Mouse (Mus musculus): Measurements from ENCODE around the gene Cox6a2. TPM values are rescaled to one million over a fixed set of nuclear protein-coding genes. Genes with fewer than 3 reads are reported as not detected.
A peak's percentile ranks its signal among the peaks of the same experiment; 100 is the strongest.
"Not testable (repeated sequence)": the region's sequence is repeated elsewhere in the genome, so short reads cannot be mapped to it uniquely, and the experiment has no call there.

Cox6a2 gene
- total RNA-seq, 2 experiments from 2014 or later, result 2,394 to 2,415 TPM

GRCm38 (mm10) chr7:128236856-128237592 is 30.8 kb upstream of the Cox6a2 start, which contains the start of gene Armc5:
TSS of gene Armc5 (plus strand) at chr7:128237342.
- intact Hi-C loops (cut with DNase I), result loop anchor here (2.0 to 10.0 kb wide), 2 partner anchors 108 to 218 kb away; no protein-coding TSS in a partner anchor
- DNase-seq (ENCODE audit: low spot score), result peak; percentile 74

- intact Hi-C loops (cut with DNase I), result loop anchor here (2.0 to 10.0 kb wide), 2 partner anchors 108 to 218 kb away; no protein-coding TSS in a partner anchor
- DNase-seq (ENCODE audit: low spot score), result no peak
Measured at GRCm38 (mm10) chr7:128236426-128236825, 30.2 kb upstream of the Cox6a2 start.

DNA sequence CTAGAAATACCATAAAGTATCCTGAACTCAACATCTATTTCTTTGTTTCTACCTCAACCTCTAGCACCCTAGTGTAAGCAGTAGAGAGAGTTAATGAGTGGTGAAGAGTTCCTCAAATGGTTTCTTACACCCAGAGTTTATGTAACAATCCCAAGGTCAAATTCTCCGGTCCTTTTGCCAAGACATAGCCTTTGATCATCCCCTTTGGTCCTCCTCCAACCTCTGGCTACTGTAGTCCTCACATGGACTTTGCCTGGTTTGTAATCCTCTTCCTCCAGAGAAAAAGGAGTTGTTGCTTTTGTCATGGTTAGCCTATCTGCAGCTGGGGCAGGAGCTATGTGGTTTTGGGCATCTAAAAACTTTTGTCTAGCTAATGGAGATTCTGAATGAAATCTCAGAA is 29.3 kb upstream of the Cox6a2 start:
- DNase-seq (ENCODE audit: low spot score), result no peak
- intact Hi-C loops (cut with DNase I), result loop anchor here (10.0 kb wide), 1 partner anchor 219 kb away; no protein-coding TSS in a partner anchor

- DNase-seq (ENCODE audit: low spot score), result no peak
- intact Hi-C loops (cut with DNase I), result loop anchor here (10.0 kb wide), 1 partner anchor 220 kb away; no protein-coding TSS in a partner anchor
Measured at GRCm38 (mm10) chr7:128234796-128235195, 28.6 kb upstream of the Cox6a2 start.

DNA sequence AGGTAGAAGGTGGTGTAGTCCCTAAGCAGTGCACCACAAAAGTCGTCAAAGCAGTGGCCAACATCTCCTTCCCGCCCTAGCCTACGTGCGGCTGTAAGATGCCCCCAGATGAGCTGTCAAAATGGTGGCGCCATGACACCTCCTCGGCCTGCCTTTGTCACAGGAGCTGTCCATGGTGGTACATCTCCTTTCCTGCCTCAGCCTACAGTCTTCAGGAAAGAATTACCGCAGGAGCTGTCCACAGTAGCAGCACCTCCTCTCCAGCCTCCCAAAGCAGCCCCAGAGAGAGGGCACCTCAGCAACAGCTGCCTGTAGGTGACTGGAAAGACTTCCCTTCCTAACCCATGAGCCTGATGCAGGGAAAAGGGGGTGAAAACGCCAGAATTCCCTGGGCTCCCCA is 25.6 kb upstream of the Cox6a2 start:
- intact Hi-C loops (cut with DNase I), result loop anchor here (10.0 kb wide), 1 partner anchor 223 kb away; no protein-coding TSS in a partner anchor

GRCm38 (mm10) chr7:128220936-128221335 is 14.7 kb upstream of the Cox6a2 start:
- no peak for DNase-seq (ENCODE audit: low spot score)
- intact Hi-C loops (cut with DNase I), result no loop called here

More for the DNA sequence above, 25.6 kb upstream of the Cox6a2 start:
- DNase-seq (ENCODE audit: low spot score), result no peak

DNA sequence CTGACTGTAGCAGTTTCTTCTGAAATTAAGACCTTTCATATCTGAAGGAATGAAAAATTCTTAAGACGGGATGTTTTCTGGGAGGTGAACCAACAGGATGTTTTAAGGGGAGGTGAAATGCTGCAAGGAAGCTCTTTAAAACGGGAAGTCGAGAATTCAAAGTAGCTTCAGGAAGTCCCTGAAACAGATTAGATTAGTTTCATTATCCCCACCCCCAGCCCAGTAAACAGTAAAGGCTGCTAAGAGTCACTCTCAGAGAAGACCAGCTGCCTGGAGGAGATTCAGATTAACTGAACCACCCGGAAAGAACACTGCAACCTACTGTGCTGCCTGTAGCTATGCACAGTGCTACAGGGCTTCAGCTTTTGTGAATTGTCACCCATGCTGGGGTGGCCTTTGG is 13.8 kb upstream of the Cox6a2 start:
- no peak for DNase-seq (ENCODE audit: low spot score)
- intact Hi-C loops (cut with DNase I), result no loop called here

DNA sequence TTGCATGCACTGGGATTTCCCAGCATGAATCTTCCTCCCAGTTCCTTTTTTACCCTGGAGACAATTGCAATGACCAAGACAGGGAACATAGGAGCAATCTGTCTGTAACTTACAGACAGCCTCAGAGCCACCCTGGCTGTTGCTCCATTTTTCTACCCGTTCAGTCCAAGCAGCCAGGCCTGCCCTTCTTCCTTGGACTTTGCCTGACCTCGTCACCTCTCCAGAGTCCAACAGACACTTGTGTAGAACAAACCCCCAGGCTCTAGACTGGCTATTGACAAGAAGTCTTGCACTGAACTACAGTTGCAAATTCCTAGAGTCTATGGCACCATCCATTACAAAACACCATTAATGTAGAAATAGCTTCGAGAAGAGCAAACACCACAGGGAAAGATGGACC is 3.6 kb upstream of the Cox6a2 start:
- intact Hi-C loops (cut with DNase I), result loop anchor here (2.0 to 5.0 kb wide), 2 partner anchors 105 to 203 kb away; no protein-coding TSS in a partner anchor
- DNase-seq (ENCODE audit: low spot score), result no peak

- intact Hi-C loops (cut with DNase I), result loop anchor here (2.0 to 5.0 kb wide), 2 partner anchors 103 to 201 kb away; no protein-coding TSS in a partner anchor
- no peak for DNase-seq (ENCODE audit: low spot score)
Measured at GRCm38 (mm10) chr7:128208187-128208586, 2.0 kb upstream of the Cox6a2 start.

GRCm38 (mm10) chr7:128205695-128206094 is 492 bp downstream of the Cox6a2 start:
- intact Hi-C loops (cut with DNase I), result loop anchor here (5.0 kb wide), 1 partner anchor 198 kb away; no protein-coding TSS in a partner anchor
- no peak for DNase-seq (ENCODE audit: low spot score)

GRCm38 (mm10) chr7:128204179-128204578 is 2.0 kb downstream of the Cox6a2 start:
- intact Hi-C loops (cut with DNase I), result no loop called here

GRCm38 (mm10) chr7:128203071-128203470 is 3.1 kb downstream of the Cox6a2 start:
- intact Hi-C loops (cut with DNase I), result no loop called here
- DNase-seq (ENCODE audit: low spot score), result no peak

More at GRCm38 (mm10) chr7:128204179-128204578, 2.0 kb downstream of the Cox6a2 start:
- no peak for DNase-seq (ENCODE audit: low spot score)

- no peak for DNase-seq (ENCODE audit: low spot score)
- intact Hi-C loops (cut with DNase I), result no loop called here
Measured at GRCm38 (mm10) chr7:128201607-128202006, 4.6 kb downstream of the Cox6a2 start.

DNA sequence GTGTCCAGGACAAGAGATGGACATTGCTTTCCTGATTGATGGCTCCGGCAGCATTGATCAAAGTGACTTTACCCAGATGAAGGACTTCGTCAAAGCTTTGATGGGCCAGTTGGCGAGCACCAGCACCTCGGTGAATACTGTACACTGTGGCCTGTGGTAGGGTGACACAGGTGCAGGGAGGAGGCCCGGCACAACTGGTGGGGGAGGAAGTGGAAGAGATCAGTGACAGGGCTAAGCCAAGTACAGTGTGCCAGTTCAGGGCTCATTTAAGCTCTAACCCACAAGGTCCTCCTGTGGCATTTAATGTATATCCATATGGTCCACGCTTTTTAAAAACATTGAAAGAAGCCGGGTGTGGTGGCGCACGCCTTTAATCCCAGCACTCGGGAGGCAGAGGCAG is 24.5 kb downstream of the Cox6a2 start:
- intact Hi-C loops (cut with DNase I), result no loop called here

GRCm38 (mm10) chr7:128180546-128180945 is 25.6 kb downstream of the Cox6a2 start:
- DNase-seq (ENCODE audit: low spot score), result no peak
- intact Hi-C loops (cut with DNase I), result no loop called here

More for the DNA sequence above, 24.5 kb downstream of the Cox6a2 start:
- DNase-seq (ENCODE audit: low spot score), result no peak

- intact Hi-C loops (cut with DNase I), result no loop called here
- no peak for DNase-seq (ENCODE audit: low spot score)
Measured at GRCm38 (mm10) chr7:128180126-128180525, 26.1 kb downstream of the Cox6a2 start.

DNA sequence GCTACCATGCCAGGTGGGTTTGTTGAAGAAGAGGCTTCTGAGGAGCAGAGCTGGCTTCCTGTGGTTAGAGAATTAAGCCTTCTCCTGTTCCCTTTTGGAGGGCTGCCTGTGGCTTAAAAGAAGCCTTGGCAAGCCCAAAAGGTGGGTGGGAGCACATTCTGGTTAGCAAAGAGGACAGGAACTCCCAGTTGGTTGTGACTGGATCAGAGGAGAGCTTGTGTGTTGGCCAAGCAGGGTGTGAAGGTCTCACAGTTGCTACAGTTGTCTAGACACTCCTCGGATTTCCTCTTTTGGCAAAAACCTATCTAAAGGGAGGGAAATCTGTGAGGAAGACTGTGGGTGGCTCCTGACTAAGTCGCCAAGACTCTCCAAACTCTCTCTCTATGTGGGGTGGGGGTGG is 27.8 kb downstream of the Cox6a2 start:
- intact Hi-C loops (cut with DNase I), result no loop called here
- no peak for DNase-seq (ENCODE audit: low spot score)

GRCm38 (mm10) chr7:128169996-128170395 is 36.2 kb downstream of the Cox6a2 start:
- no peak for DNase-seq (ENCODE audit: low spot score)
- intact Hi-C loops (cut with DNase I), result no loop called here

DNA sequence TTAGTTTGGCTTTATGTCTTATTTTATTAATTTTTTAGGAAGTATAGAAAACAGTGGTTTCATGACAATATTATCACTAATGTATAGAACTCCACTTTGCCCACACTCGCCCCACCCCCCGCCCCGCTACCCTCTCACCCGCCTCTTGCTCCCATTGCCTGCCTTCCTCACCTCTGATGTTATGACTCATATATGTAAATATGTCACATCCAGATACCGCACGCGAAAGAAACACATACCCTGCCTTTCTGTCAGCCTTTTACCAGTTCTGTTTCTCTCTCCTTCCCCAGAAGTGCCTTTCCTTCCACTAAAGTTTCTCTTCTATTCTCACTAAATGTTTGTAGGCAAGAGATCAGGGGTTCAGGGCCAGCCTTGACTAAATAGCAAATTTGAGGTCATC is 39.8 kb downstream of the Cox6a2 start:
- no peak for DNase-seq (ENCODE audit: low spot score)
- intact Hi-C loops (cut with DNase I), result no loop called here

DNA sequence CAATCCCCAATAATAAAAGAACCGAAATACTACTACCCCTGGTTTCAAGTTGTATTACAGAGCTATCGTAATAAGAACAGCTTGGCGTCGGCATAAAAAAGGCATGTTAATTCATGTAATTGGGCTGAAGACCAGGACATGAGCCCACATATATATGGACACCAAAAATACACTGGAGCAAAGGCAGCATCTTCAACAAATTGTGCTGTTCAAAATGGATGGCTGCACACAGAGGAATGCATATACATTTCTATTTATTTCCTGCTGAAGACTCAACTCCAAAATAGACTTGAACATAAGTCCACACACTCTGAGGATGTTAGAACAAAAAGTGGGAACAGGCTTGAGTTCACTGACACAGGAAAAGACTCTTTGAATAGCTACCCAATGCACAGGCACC is 42.2 kb downstream of the Cox6a2 start:
- intact Hi-C loops (cut with DNase I), result no loop called here
- DNase-seq (ENCODE audit: low spot score), result no peak

DNA sequence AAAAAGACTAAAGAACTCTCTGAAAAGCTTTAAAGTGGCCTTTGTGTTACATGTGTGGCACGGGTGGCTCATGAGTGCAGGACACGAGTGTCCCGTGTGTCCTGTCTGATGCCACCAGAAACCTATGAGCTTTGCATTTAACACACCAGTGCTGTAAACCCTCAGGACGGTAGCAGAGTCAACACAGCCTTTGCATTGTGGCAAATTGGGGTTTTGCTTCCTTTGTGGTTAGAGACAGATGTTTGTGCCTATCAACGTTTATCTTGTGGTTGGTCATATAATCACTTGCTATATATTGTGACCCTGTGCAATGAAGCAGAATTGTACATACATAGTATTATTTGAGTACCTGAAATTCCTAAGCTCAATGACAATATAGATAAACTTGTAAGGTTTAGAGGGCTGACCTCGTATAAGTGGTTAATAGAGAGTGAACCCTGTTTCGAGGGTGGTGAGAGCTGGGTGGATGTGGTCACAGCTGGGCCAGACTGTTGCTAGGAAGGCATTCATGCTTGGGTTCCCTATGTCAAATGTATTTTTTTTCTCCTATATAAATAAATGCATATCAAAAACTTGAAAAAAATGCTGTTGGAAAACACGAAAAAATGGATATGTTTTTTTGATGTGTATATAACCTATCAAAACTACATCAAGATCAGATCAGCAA is 47.4 kb downstream of the Cox6a2 start:
- DNase-seq (ENCODE audit: low spot score); intact Hi-C loops (cut with DNase I): not testable (repeated sequence)

All from heart, postnatal 25 days (tissue).